Mouse (Mus musculus) mammary gland, adult 2 months (tissue): ENCODE measurements around the gene Gm17617. TPM values are rescaled to one million over a fixed set of nuclear protein-coding genes. Genes with fewer than 3 reads are reported as not detected.

Experiments used
- polyA plus RNA-seq: library from polyadenylated mRNA; depleted of rRNA; stranded (reverse); fragments of >200 nt; gene quantifications from 2 replicates; pipeline ENCODE4 v1.2.3, GENCODE M21; 2012; ENCODE audit warnings: low replicate concordance; rRNA removed

Gene Gm17617
- not detected in 2 replicates for polyA plus RNA-seq

DNA sequence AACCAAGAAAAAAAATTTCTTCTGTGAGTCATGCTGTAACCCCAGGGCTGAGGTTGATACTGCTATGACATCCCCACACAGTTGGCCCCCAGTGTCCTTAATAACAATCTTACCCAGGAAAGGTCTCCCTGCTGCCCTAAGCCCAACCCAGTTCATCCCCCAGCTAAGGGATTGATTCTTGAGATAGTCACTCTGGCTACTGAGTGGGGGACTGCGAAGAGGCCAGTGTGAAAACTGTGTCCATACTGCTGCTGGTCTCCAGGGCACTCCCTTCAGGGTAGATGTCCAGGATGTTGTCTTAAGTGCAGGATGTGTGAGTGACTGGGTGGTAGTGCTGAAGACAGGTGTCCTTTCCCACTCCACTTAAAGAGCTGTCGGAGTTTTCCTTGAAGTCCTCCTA, at the start of gene Gm17617:
Gene Gm17617 (minus strand): TSS at position 101 of the 400 bp plus-strand sequence.

DNA sequence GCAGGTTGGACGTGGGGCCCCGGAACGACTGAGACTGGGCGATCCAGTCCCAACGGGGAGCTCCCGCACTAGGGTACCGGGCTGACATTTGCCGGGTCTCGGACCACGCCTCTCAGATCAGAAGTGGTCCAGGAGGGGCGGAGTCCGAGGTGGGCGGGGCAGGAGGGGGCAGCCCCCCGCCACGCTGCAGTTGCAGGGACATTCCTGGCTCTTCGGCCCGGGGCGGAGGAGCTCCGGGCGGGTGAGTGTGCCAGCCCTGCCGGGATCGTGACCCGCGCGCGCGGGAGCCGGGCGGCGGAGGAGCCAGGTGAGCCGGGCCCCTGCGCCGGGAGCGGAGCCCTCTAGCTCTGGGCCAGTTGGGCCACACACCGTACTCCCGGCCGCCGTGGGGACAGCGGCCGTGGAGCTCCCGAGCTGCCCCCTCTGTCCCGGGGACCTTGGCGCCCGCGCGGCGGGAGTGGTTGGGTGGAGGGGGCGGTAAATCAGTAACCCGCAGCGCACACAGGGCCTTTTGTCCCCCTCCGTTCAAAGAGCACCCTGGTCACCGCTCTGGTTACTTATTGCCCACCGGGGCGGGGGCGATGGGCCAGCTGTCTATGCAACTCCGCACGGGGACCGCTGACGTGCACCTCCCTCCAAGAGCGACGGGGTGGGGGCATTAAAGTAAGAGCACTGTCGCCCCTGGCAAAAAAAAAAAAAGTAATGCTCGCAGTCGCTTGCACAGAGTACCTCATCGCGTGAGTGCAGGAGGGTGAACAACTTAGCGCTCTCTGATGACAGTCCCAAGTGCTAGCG, 19.5 kb upstream of the Gm17617 start, which contains the start of gene Fgfr4:
Gene Fgfr4 (plus strand): TSS at position 20 of the 795 bp plus-strand sequence.

DNA sequence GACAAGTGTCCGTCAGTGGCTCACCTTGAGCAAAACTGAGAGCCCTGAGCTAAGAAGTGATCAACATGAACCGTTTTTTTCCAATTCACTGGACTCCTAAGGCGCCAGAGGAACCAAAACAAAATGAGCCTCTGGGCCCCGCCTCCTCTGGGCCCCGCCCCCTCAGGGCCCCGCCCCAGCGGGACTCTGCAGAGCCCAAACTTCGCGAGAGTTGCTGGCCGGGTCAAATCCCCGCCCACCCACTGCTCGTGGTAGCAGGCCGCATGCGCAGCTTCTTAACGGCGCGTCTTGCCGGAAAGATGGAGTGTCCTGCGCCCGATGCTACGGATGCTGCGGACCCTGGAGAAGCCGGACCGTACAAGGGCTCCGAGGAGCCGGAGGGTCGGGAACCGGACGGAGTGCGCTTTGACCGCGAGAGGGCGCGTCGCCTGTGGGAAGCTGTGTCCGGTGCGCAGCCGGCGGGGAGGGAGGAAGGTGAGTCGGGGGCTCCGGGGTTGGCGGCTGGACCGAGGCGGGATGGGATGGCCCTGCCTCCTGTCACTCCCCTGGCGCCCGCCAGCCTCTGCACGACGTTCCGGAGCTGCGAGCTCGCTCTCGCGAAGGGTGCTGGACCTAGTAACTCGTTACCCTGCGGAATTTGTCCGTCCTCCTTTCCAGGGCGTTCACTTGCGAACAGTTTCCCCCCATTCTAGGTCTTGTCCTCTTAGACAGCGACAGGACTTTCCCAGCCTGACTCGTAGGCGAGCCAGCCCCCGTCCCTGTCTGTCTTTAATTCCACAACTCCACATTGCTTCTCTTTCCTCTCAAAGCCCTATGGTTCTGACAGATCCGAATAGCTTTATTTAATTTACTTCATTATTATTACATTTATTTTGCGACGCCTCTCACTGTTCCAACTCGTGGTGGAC, 28.0 kb downstream of the Gm17617 start, which contains the start of gene Zfp346:
Gene Zfp346 (plus strand): TSS at position 267 of the 908 bp plus-strand sequence.

DNA sequence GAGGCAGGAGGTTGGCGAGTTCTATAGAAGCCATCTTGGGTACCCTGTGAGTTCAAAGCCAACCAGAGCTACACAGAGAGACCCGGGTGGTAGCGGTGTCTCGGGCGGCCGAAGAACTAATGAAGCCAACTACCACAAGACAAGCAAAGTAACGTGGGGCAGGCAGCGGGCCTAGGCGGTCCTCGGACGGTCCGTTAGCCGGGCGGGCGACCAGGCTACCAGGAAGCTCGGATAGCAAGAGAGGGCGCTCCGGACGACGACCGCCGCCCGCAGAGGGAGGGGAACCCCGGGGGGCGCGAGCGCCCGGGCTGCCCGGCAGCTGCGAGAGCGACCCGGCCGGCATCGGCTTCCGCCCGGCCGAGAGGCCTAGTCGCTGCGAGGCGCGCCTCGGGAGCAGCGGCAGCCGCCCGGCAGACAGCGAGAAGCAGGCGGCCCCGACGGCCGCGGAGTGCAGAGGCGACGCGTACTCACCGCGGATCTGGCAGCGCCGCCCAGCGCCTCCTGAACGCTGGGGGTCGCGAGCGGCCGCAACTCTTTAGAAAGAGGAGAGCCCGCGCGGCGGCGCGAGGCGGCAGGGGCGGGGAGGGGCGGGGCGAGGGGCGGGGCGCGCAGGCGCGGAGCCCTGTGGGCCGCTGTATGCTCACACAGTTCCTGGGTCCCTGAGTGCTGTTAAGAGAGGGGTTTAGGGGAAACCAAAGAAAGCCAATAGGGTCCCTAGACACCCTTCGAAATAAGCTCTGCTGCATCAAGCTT, 33.4 kb downstream of the Gm17617 start, which contains the start of gene Uimc1:
Gene Uimc1 (minus strand): TSS at position 575 of the 753 bp plus-strand sequence.

Other genes with a start within 250 kb of the Gm17617 start
- 21.5 and 50.7 TPM in 2 replicates for gene Unc5a, start 184.1 kb downstream of the Gm17617 start, polyA plus RNA-seq
- 5.9 and 6.2 TPM in 2 replicates for gene Hk3, start 112.2 kb downstream of the Gm17617 start, polyA plus RNA-seq
- 2.8 and 7.7 TPM in 2 replicates for gene Uimc1, start 33.2 kb downstream of the Gm17617 start, polyA plus RNA-seq
- gene Zfp346, start 28.2 kb downstream of the Gm17617 start, polyA plus RNA-seq = 12.7 and 16.3 TPM in 2 replicates
- 0.84 and 2.9 TPM in 2 replicates for gene Fgfr4, start 19.1 kb upstream of the Gm17617 start, polyA plus RNA-seq
- 19.0 and 27.2 TPM in 2 replicates for gene Nsd1, start 76.2 kb upstream of the Gm17617 start, polyA plus RNA-seq
- gene Prelid1, start 187.0 kb upstream of the Gm17617 start, polyA plus RNA-seq = 248 and 369 TPM in 2 replicates
- gene Rab24, start 188.4 kb upstream of the Gm17617 start, polyA plus RNA-seq = 65.1 and 67.8 TPM in 2 replicates
- gene Mxd3, start 196.3 kb upstream of the Gm17617 start, polyA plus RNA-seq = 2.5 and 5.3 TPM in 2 replicates
- 114 and 147 TPM in 2 replicates for gene Lman2, start 229.2 kb upstream of the Gm17617 start, polyA plus RNA-seq
- 17.6 and 42.7 TPM in 2 replicates for gene Rgs14, start 236.2 kb upstream of the Gm17617 start, polyA plus RNA-seq